Mouse (Mus musculus) right cerebral cortex, adult 18-20 months (tissue): ENCODE measurements around the gene Mlana.
A peak's percentile ranks its signal among the peaks of the same experiment; 100 is the strongest.

ENCODE experiments used
- DNase-seq: peaks from one replicate; pipeline ENCODE4 v3.0.0; 2022; ENCODE audit warnings: mixed read lengths

The Mlana gene

DNA sequence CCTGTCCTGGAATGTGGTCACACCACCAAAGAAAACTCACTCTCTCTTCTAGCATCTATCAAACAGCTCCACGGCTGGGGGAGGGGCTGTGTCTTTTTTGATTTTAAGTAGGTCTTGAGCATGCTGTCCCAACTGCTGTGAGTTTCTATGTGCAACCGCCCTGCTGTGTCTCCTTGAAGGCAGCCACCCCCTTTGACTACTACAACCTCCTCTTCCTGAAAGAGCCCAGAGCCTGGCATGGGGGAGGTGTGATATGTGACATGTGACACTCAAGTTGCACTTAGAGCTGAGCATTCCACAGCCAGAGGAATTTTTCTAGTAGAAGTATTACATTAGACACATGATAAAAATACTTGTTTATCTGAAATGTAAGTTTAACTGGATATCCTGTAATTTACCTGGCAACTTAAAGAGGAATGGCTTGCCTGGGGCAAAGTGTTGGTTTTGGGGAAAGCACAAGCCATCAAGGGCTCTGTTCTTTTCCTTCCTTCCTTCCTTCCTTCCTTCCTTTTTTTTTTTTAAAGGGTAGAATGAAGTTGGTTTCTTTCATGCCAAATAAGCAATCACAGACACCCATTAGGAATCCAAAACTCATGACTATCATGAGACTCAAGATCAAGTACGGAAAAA lies at the start of gene Mlana:
Mlana (plus strand) TSS at position 580 of the 630 bp plus-strand sequence.
- DNase-seq = no peak

GRCm38 (mm10) chr19:29648550-29648914 lies 49.1 kb upstream of the Mlana start:
- DNase-seq = no peak

GRCm38 (mm10) chr19:29649683-29650082 lies 47.9 kb upstream of the Mlana start:
- no peak for DNase-seq

DNA sequence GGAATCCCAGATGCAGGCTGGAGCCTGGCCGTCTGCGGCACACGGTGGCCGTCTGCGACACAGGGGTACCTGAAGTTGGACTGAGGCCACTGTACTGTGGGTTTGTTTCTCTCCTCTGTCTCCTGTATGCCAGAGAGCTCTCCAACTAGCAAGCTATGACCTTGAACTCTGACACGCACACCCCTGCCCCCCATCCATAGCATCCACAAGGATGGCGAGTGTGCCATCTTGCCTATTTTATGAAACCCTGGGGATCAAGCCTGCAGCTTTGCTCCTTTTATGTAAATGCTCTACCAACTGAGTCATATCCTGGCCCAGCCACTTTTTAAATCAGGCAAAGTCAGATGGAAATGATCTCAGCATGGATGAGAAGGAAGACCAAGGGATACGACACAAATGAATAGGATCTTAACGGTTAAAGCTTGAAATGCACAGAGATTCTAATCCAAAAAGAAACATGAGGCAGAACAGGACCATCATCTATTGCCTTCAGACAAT lies 43.8 kb upstream of the Mlana start:
- no peak for DNase-seq

DNA sequence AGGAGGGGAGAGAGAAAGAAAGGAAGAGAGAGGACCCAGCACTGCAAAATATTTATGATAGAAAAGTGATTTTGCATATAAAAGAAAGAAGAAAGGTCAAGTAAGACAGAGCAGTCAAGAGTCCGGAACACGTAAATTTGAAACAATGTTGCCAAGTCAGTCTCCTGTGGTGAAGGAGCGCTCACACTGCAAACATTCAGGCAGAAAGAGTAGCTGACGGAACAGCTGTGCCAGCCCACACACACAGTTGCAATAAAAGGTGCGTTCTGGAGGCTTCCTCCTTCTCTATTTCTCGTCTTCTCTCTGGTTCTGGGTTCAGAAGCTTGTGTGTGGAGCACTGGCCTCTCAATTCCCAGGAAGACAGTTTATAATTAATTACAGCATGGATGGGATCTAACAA lies 42.5 kb upstream of the Mlana start:
- peak; percentile 38 for DNase-seq

DNA sequence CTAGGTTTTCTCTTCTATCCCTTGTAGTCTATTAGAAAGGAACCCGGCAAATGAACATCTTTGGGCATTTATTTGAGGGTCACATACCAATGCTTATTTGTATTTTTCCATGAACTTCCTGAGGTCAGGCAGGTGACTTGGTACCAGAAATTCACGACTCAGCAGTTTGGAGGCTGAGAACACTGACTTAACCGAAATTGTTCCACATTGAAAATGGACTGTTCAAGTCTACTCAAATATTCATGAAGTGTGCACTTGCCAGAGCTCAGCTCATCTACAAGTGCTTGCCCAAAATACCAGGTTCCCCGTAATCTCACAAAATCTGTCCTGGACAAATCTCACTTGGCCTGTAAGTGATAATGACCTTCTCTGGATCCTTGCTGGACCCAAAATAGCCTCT lies 41.6 kb upstream of the Mlana start:
- no peak for DNase-seq

- no peak for DNase-seq
Measured at GRCm38 (mm10) chr19:29656620-29657019, 41.0 kb upstream of the Mlana start.

DNA sequence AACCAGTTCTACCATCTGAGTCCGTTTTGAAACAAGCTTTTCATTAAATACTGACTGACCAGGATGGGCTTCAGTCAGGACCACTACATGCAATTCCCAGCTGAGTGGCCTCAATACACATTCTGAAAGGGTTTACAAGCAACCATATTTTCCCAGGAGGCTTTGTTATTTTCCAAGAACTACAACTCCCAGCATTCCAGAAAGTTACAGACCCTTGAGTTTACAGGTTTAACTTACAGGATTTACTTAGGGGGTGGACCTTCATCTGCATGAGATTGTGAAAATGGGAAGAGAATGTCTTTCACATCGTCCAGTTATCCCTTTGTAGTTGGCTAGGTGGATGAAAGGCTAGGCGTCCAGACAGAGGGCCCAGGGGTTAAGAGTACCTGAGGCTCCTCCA lies 40.6 kb upstream of the Mlana start:
- DNase-seq = no peak

- DNase-seq = no peak
Measured at GRCm38 (mm10) chr19:29657558-29657957, 40.1 kb upstream of the Mlana start.

DNA sequence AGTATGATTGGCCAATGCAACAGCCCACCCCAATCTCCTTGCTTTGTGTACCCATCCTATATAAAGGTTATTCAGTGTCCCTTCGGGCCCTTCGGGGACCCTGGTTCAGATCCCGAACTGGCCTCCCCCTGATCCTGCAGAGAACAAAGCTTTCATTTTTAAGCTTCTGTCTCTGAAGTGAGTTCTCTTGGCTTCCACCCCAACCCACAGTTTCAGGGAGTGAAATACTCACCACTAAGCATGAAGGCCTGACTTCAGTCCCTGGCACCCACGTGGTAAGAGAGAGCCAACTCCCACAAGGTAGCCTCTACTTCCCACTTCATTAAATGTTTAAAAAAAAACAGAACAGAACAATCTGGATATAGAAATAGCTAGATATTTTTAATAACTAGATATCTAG lies 38.8 kb upstream of the Mlana start:
- no peak for DNase-seq

DNA sequence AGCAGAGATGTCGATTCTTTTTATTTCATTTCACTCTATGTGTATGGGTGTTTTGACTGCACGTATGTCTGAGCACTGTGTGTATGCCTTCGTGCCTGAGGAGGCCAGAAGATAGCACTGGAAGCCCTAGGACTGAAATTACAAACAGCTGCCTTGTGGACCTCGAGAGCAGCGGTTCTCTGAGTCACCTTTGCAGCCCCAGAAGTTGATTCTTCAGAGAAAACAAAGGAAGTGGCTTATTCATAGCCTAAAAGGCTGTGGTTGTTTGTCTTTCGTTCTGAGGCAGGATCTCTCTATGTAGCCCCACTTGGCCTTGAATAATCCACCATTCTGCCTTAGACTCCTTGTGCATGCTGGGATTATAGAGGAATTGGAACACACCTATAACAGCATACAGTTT lies 37.9 kb upstream of the Mlana start:
- no peak for DNase-seq

DNA sequence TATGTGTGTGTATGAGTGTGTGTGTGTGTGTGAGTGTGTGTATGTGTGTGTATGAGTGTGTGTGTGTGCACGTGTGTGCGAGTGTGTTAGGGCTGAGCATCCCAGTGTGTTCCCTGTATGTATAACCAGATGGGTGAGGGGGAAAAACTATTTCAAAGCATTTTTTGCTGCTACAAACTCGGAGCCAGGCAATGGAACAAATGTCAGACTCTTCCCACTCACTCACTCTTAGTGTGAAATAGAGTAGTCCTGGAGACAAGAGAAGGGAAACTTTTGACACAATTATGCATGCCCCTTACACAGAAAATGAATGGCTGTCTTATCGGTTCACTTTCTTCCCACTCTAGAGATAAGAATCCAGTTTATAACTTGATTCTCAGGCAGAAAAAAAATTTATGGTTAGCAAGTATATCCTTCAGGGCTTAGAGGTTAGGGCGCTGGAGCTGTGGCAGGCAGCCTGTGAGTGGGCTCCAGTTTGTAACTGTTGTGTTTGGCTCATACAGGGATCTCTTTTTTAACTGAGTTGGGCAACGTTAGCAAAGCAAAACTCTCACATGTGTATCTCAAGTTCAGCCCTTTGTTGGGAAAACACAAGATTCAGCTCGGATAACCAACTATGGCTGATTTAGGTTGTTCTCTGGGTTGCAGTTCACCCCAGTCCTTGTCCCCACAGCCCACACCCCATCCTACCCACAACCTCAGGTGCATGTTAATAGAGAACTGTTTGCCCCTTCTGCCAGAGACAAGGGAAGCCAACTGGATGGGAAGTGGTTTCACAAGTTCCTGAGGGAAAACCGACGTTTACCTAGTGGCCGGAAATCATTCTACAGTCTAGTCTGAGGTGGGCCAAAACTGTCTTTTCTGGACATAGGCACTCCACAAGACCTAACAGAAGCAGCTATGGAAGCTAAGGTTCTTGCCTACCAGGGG lies 36.5 kb upstream of the Mlana start:
- DNase-seq = no peak

DNA sequence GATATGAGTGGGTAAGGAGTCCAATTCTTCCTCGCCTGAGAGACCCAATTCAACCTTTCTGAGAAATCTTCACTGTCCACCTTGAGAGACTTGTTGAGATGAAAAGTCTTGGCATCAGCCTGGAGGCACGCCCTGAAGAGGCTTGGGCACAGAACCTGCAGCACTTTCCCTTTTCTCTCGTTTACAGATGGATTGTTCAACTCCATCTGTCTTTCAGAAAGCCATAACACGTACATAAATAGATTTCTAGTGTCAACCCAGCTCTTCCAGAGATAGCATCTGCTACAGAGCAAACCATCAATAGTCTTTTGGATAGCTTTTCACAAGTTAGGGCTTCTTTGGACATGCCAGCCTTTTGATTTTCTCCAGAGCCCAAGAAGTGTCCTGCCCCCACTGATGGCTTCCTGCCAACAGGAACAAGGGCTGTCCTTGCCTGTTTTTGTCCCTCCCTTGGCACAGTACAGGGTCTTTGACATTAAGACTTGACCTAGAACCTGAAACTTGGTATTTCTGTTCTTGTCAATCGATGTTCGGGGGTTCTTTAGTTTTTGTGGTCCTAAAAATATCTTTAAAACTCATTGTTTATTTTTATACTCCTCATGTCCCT lies 35.5 kb upstream of the Mlana start:
- DNase-seq = no peak

GRCm38 (mm10) chr19:29663780-29664179 lies 33.8 kb upstream of the Mlana start:
- no peak for DNase-seq

GRCm38 (mm10) chr19:29664934-29665333 lies 32.7 kb upstream of the Mlana start:
- no peak for DNase-seq

- DNase-seq = no peak
Measured at GRCm38 (mm10) chr19:29666164-29666563, 31.5 kb upstream of the Mlana start.

GRCm38 (mm10) chr19:29666965-29667594 lies 30.5 kb upstream of the Mlana start:
- no peak for DNase-seq

DNA sequence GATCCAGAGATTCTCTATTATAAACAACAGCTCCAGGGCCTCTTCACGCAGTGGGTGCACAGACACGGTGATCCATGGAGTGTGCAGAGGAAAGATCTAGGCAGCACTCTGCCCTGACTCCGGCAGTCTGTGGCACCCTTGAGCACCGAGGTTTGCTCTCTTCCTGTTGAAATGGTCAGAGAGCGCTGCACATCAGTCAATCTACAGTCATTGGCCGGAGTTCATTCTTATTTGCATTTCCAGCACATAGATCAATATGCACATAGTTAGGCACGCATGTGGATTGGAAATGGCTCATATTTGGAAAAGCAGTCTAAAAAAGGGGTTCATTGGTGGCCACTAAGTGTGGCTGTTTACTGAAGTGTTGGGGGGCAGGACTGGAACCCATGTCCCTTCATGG lies 29.5 kb upstream of the Mlana start:
- DNase-seq = no peak

- DNase-seq = no peak
Measured at GRCm38 (mm10) chr19:29670247-29670646, 27.4 kb upstream of the Mlana start.

DNA sequence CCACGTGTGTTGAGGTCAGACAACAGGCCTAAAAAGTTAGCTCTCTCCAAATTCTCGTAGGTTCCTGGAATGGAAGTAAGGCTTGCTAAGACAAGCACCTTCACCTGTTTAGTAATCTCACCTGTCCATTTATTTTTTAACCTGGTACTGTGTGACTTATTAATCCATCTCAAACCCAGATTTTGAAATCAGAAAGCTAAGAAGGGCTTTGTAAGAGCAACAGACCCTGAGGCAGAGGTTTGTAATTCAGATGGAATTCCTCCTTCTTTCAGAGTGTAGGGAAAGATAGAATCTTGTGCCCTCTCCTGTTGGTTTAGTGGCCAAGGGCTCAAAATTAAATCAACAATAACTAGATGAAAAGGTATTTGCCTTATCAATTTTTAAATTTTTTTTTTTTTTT lies 26.5 kb upstream of the Mlana start:
- DNase-seq = no peak

- no peak for DNase-seq
Measured at GRCm38 (mm10) chr19:29672660-29673059, 25.0 kb upstream of the Mlana start.

DNA sequence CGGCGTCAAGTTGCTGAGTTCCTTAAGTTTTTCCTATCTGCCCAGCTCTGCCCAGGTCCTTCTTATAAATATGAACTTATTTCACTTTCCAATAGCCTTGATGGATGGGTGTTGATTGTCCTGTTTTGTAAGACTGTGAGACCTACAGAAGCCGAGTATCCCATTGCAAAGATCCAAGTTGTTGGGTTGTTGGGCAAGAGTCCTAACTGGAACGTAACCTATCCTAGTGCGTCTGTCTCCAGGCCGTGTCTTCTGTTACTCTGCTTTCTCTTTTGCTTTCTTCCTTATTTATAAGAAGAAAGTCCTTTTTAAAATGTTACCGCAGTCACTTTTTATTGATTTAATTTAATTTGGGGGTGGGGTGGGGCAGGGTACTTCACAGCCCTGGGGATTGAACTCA lies 22.7 kb upstream of the Mlana start:
- no peak for DNase-seq

DNA sequence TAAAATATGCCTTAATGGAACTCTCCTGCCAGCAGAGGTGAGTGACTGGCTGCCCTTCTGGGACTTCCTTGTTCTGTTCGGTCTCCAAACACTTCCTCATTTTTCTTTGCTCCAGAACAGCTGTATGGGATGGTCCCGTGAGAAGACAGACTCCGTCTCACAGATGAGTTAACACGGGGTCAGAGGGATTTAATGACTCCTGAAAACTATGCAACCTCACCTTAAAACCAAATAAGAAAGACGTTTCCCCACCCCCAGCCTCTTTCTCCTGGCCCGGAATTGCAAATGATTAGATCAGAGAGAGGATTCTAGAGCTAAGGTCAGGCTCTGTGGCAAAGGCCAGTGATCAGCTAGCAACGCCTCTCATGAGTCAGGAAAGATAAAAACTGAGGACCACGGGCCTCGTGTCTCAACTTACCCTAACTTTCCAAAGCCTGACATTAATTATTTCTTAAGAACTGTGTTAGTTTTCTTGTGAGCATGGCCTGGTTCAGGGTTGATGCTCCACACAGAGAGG lies 22.0 kb upstream of the Mlana start:
- no peak for DNase-seq
